Mouse (Mus musculus) erythroblast, embryonic 14.5 days (primary cell): ENCODE measurements at regions not wholly inside any gene's neighbourhood (a gene's known extent, or its start where the extent isn't known, plus 50 kb on each side); places are given as distances from the start of the nearest gene placed in this dataset.

Experiments
- H3K27me3 ChIP-seq: 2 replicates; pipeline ENCODE4 v1.6.1; 2012; ENCODE audit warnings: inconsistent platforms; ENCODE audit not compliant: control insufficient read depth
- H3K36me3 ChIP-seq: 2 replicates; pipeline ENCODE4 v1.6.1; 2012; ENCODE audit warnings: mild to moderate bottlenecking, inconsistent platforms; ENCODE audit not compliant: control insufficient read depth
- H3K4me1 ChIP-seq: 2 replicates; pipeline ENCODE4 v1.6.1; 2012; ENCODE audit warnings: inconsistent platforms; ENCODE audit not compliant: control insufficient read depth
- H3K4me3 ChIP-seq: replicated peaks from 2 replicates; pipeline ENCODE3; 2012; ENCODE audit warnings: moderate library complexity, mild to moderate bottlenecking, inconsistent platforms
- H3K9me3 ChIP-seq: 2 replicates; pipeline ENCODE4 v1.6.1; 2012; ENCODE audit warnings: low read length, inconsistent platforms, mixed read lengths; ENCODE audit not compliant: control insufficient read depth
- GATA1 ChIP-seq: IDR thresholded peaks from 2 replicates; pipeline ENCODE4 v1.6.1; 2012; ENCODE audit warnings: low read length, inconsistent platforms, mixed read lengths
- TAL1 ChIP-seq: IDR thresholded peaks from 3 replicates; pipeline ENCODE4 v1.6.1; 2012; ENCODE audit warnings: low read length, inconsistent platforms, mixed read lengths

- H3K36me3 ChIP-seq, result no peaks in the 10 kb centered on the region
- H3K9me3 ChIP-seq, result no peaks in the 10 kb centered on the region
Measured at GRCm38 (mm10) chr17:9905501-9906462, 236.3 kb upstream of the Pabpc6 start.

DNA sequence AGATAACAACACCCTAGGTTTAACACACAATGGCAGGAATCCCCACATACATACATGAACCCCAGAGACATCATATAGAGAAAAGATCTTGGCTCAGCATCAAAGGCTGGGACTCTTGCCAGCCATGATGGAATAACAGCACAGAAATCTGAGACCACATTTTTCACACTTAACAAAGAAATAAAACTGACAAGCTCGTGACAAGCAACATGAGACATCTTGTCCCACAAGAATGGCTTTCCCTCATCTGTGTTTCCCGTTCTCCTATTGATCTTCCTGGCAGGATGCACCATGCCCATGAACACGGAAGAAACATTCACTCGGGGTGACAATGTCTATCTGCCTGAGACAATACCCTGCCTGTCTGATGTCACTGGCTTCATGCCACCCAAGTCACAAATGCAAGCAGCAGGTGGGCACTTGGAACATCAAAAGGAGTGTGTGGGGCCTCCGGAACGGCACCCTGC is 235.0 kb upstream of the Pabpc6 start:
- H3K27me3 ChIP-seq, result peaks cover 3% of the 10 kb centered on the region
- no peaks in the 10 kb centered on the region for H3K36me3 ChIP-seq
- H3K9me3 ChIP-seq, result no peaks in the 10 kb centered on the region
- H3K4me3 ChIP-seq, result no peak overlapping the region
- no peaks in the 10 kb centered on the region for H3K4me1 ChIP-seq
- TF ChIP-seq TAL1, result no peak
- TF ChIP-seq GATA1, result no peak

More at GRCm38 (mm10) chr17:9905501-9906462, 236.3 kb upstream of the Pabpc6 start:
- peaks cover 3% of the 10 kb centered on the region for H3K27me3 ChIP-seq
- H3K4me3 ChIP-seq, result no peak overlapping the region
- TF ChIP-seq TAL1 (no peak), GATA1 (no peak)
- H3K4me1 ChIP-seq, result no peaks in the 10 kb centered on the region

DNA sequence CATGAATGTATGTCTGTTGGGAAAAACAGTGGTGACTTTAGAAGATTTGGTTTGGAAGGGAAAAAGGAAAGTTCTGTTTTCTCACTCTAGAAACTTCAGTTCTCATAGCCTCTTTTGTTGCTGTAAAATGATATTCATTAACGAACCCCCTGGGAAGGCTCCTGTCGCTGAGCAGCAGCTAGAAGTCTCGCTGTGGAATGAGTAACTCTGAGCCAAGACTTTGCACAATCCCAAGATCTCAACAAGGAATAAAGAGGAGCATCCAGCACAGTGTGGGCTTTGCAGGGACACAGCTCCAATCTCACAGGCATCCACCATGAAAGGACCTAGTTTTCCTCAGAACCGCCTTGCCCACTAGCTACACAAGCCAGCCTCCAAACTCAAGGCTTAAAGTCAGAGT is 233.8 kb upstream of the Pabpc6 start:
- TF ChIP-seq GATA1 (no peak), TAL1 (no peak)
- no peaks in the 10 kb centered on the region for H3K4me1 ChIP-seq
- no peak overlapping the region for H3K4me3 ChIP-seq

DNA sequence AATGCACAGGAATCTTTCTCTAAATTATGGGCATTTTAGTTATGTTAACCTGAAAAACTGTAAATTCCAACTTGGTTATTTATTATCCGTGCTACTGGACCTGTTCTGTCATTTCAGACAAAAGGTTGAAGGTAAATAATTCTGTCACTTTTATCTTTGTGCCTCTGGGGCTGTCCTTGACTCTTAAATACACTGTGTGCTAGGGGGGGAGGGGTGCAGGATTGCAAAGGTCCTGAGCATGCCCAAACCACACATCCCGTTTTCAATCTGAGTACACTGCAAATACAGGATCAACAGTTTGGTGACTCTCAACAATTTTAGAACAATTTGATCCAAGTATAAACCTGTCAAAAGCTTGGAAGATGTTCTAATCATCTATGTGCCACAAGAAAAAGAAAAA is 227.4 kb upstream of the Pabpc6 start:
- TF ChIP-seq TAL1, result no peak
- TF ChIP-seq GATA1, result no peak
- Histone ChIP-seq H3K36me3 (no peaks in the 10 kb centered on the region), H3K4me1 (no peaks in the 10 kb centered on the region), H3K9me3 (no peaks in the 10 kb centered on the region), H3K4me3 (no peak overlapping the region), H3K27me3 (no peaks in the 10 kb centered on the region)

More for the DNA sequence above, 233.8 kb upstream of the Pabpc6 start:
- Histone ChIP-seq H3K27me3 (peaks cover 3% of the 10 kb centered on the region), H3K36me3 (no peaks in the 10 kb centered on the region), H3K9me3 (no peaks in the 10 kb centered on the region)

DNA sequence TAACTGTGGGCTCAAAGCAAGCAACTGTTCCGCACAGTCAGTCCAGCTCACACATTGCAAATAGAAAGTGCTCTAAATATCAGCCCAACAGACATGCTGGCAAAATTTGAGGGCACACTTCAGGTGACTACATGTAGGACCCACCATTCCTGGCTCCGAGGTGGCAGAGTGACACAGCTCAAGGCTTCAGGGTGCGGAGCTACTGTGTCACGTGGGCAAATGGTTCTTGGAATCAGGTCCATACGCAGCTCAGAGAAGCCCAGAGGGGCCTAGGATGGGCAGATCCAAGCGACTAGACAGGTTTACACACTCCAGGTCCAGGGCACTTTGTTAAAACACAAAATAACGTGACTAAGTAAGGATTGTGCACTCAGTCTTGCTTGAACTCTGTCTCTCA is 226.2 kb upstream of the Pabpc6 start:
- H3K27me3 ChIP-seq, result no peaks in the 10 kb centered on the region
- TF ChIP-seq GATA1 (no peak), TAL1 (no peak)
- no peak overlapping the region for H3K4me3 ChIP-seq
- H3K9me3 ChIP-seq, result no peaks in the 10 kb centered on the region
- no peaks in the 10 kb centered on the region for H3K36me3 ChIP-seq
- no peaks in the 10 kb centered on the region for H3K4me1 ChIP-seq

DNA sequence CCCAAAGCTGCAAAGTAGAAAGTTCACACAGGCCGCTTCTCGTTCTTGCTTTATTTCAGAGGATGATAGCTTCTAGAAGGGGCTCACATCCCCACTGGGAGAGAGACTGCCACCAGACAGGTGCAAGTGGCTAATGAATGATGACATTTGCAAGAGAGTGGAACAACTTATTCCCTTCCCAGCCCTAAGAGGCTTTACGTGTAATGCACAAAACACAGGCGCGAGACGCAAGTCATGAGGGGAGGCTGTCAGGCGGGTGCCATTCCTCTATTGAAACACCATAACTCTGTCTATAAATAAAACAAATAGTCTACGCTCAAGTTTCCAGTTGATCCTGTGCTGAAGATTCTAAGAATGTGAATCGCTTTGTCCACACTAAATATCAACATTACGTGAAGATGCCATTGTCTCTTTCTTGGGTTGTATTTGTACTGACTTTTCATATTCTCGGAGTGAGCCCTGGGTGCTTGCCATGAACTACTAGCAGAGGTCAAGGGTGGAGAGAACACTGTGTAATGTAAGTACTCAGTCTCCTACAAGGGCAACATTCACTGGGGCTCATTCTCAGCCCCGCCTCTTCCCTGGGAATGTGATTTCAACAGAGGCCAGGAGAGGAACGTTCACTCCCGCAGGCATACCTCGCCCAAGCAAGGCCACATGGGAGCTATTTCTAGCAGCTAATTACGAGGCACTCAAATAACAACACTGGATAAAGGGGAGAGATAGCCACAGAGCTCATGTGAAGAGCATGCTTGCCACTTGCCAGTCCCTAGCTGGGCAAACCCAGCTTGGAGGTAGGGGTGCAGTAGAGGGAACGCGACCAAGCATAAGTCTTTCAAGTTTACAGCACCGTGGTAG is 225.5 kb upstream of the Pabpc6 start:
- H3K36me3 ChIP-seq, result no peaks in the 10 kb centered on the region
- H3K27me3 ChIP-seq, result no peaks in the 10 kb centered on the region
- no peaks in the 10 kb centered on the region for H3K9me3 ChIP-seq
- no peak overlapping the region for H3K4me3 ChIP-seq
- H3K4me1 ChIP-seq, result no peaks in the 10 kb centered on the region
- no peak for TF ChIP-seq GATA1
- no peak for TF ChIP-seq TAL1

DNA sequence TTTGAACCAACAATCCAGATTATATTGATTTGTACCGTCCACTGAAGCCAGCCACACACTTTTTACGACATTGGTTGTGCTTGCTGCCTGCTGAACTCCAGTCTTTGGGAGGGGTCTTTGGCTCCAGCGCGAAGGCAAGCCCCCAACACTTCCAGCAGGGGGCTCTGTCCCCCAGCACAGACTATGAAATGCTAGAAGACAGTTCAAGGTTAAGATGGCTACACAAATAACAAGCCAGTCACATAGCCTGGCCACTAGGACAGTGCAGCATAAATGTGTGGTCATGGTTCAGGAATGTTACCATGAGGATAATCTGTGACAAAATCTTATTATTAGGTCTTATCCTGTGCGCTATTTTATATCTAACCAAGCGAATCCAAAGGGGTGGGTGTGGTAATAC is 224.4 kb upstream of the Pabpc6 start:
- no peaks in the 10 kb centered on the region for H3K36me3 ChIP-seq
- no peaks in the 10 kb centered on the region for H3K27me3 ChIP-seq
- no peaks in the 10 kb centered on the region for H3K4me1 ChIP-seq
- no peak overlapping the region for H3K4me3 ChIP-seq
- TF ChIP-seq TAL1 (no peak), GATA1 (no peak)
- H3K9me3 ChIP-seq, result no peaks in the 10 kb centered on the region

GRCm38 (mm10) chr17:9892776-9893175 is 223.3 kb upstream of the Pabpc6 start:
- Histone ChIP-seq H3K4me3 (no peak overlapping the region), H3K27me3 (no peaks in the 10 kb centered on the region)

GRCm38 (mm10) chr17:9892141-9892540 is 222.6 kb upstream of the Pabpc6 start:
- Histone ChIP-seq H3K9me3 (no peaks in the 10 kb centered on the region), H3K4me3 (no peak overlapping the region), H3K4me1 (no peaks in the 10 kb centered on the region), H3K27me3 (no peaks in the 10 kb centered on the region), H3K36me3 (no peaks in the 10 kb centered on the region)
- no peak for TF ChIP-seq TAL1
- TF ChIP-seq GATA1, result no peak

More at GRCm38 (mm10) chr17:9892776-9893175, 223.3 kb upstream of the Pabpc6 start:
- Histone ChIP-seq H3K4me1 (no peaks in the 10 kb centered on the region), H3K9me3 (no peaks in the 10 kb centered on the region), H3K36me3 (no peaks in the 10 kb centered on the region)
- TF ChIP-seq TAL1 (no peak), GATA1 (no peak)
